Mouse (Mus musculus): Measurements from ENCODE around the gene Tnp2.

Tnp2 gene

GRCm38 (mm10) chr16:10788866-10789265 lies 406 bp upstream of the Tnp2 start:
- no peak for DNase-seq (ENCODE audit: low spot score in 2 of 2)

GRCm38 (mm10) chr16:10787548-10788058 lies 857 bp downstream of the Tnp2 start:
- DNase-seq (ENCODE audit: low spot score in 2 of 2), result no peak

DNA sequence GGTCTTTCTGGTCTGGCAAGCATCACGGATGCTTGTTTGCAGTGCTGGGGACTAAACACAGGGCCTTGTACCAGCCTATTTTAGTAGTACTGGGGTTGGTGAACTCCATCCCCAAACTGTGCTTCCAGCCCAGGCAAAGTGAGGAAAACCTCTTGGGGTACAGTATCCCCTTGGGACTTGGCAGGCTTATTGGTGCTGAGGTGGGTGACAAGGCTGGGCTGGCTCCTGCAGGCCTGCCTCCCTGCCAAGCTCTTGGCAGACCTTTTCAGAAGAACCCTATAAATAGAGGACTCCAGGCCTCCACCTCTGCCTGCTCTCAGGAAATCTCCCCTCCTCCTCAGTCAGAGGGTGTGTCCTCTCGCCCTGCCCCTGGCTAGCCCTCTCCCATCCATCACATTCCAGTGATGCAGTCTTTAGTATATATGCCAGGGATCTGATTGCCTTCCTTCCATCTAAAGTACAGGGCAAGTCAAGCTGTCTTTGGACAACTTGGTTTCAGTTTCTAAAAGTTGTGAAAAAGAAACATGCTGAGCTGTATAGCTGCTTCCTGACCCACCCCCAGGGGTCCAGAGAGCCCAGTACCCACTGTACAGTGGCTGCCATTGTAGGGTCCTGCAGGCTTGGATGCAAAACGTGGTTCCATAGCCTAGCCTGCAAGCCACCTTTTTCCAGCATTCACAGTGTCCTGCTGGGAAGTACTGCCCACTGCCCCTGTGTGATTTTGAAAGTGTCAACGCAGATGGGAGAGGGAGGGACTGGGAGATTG lies 1.5 kb downstream of the Tnp2 start:
- no peak for DNase-seq (ENCODE audit: low spot score in 2 of 2)

GRCm38 (mm10) chr16:10786288-10786687 lies 2.2 kb downstream of the Tnp2 start:
- peak; percentile 88 to 94 for DNase-seq (ENCODE audit: low spot score in 2 of 2)

GRCm38 (mm10) chr16:10785371-10786231 lies 2.9 kb downstream of the Tnp2 start, which contains the start of gene Socs1:
Gene Socs1 (minus strand): TSS chr16:10785536.
- DNase-seq (ENCODE audit: low spot score in 2 of 2), result peak; percentile 96

GRCm38 (mm10) chr16:10784793-10785370 lies 3.6 kb downstream of the Tnp2 start:
- peak; percentile 97 to 100 for DNase-seq (ENCODE audit: low spot score in 2 of 2)

GRCm38 (mm10) chr16:10783883-10784792 lies 4.3 kb downstream of the Tnp2 start:
- DNase-seq (ENCODE audit: low spot score in 2 of 2), result peak in 1 of 2 experiments; percentile 61

- DNase-seq (ENCODE audit: low spot score in 2 of 2), result no peak
Observed at GRCm38 (mm10) chr16:10783451-10783850, 5.0 kb downstream of the Tnp2 start.

DNA sequence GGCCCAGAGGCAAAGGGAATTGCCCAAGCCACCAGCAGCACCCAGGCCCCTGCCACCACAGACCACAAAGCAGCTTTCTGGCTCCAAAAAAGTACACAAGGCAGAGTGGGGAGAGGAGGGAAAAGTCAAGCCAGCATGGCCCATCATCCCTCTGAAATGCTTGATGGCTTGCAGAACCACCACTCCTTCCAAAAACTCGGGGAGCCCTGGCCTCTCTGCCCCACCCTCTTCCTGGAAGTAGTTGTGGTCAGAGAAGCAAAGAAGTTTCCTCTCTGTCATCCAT lies 5.4 kb downstream of the Tnp2 start:
- DNase-seq (ENCODE audit: low spot score in 2 of 2), result no peak

DNA sequence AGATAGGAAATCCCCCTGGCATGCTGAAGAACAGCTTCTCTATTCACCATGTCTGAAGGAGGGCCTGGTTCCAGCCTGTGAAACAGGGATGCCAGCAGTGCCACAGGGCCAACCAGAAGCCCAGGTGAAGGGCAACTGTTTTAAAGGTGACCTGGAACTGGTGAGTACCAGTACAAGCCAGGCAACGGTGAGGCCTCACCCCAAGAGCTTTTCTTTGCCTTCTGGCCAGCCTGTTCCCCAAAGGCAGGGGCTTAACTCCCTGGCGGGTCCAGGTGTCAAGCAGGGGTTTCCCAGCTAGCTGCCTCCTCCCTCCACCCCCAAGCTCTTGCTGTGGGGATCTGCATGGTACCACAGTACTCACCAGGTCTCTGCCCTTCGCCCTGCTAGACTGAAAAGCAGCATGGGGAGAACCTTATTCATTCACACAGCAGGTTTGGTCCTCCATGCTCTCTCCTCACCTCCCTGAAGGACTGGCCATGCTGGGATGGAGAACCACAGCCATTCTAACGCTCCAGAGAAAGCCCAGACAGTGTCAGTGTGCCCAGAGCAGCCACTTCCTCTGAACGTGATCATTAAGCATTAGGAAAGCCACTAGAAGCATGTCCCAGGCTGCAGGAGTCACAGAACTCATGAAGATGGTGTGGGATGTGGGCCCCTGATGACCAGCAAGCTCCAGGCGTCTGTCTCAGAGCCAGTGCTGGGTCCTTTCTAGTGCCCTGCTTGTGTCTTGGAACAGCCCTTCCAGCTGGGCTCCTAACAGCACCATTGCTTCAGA lies 5.9 kb downstream of the Tnp2 start:
- no peak for DNase-seq (ENCODE audit: low spot score in 2 of 2)

DNA sequence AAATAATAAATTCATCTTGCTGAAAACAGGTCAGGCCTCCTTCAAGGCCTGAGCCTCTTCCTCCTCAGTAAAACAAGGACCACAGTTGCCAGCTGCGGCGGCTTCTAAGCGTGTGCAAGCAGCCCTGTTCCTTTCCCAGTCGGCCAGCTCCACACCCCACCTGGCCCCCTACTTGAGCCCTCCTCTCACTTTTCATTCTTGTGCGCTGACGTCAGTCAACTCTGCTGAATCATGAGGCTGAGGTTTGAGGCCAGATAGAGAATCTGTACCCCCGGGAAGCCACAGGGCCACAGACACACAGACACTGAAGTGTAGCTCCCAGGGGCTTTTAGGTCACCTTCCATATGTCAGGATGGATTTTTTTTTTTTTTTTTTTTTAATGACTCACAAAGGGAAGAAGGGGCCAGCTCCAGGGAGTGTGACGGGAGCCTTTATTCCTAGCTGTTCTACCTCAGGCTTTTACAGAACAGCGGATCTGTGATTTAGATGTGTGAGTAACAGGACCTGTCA lies 6.5 kb downstream of the Tnp2 start:
- peak; percentile 58 to 68 for DNase-seq (ENCODE audit: low spot score in 2 of 2)

DNA sequence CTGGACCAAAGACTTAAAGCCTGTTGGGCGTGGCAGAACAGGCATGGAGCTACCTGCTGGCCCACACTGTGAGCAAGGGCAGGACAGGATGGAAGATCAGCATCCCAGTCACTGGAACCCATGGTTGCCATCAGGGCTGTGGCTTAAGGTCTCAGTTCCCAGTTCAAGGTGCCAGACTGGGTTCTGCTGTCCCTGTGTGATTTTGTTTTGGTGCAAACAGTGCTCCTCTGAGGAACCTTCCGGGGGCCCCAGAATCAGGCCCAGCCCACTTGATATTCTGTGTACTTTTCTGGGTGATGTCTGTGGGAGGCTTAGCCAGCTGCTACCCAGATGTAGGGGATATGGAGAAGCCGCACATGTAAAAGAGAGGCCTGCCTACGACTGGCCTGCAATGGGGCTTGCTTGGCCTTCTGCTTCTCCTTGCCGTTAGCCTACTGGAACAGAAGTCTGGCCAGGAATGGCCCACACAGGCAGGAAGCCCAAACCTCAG lies 7.8 kb downstream of the Tnp2 start:
- peak in 1 of 2 experiments; percentile 25 for DNase-seq (ENCODE audit: low spot score in 2 of 2)

- no peak for DNase-seq (ENCODE audit: low spot score in 2 of 2)
Observed at GRCm38 (mm10) chr16:10777579-10778160, 10.8 kb downstream of the Tnp2 start.

GRCm38 (mm10) chr16:10776322-10776721 lies 12.1 kb downstream of the Tnp2 start:
- no peak for DNase-seq (ENCODE audit: low spot score in 2 of 2)

DNA sequence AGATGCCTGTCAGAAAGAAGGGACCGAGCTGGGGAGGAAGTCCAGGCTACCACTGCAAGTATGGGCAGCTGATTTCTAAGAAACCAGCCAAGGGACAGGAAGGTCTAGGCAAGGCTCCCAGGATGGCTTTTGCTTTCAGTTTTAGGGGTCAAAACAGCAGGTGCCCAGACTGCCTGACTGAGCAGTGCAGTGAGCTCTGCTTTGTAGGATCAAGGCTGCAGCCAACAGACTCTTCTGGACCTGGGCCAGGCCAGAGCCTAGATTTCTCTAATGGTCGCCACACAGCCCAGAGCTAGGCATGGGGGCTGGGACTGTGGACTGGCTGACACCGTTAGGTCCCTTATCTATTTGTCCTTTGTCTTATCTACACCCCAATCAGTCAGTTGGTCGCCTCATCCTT lies 13.7 kb downstream of the Tnp2 start:
- no peak for DNase-seq (ENCODE audit: low spot score in 2 of 2)

- DNase-seq (ENCODE audit: low spot score in 2 of 2), result no peak
Observed at GRCm38 (mm10) chr16:10773543-10773942, 14.9 kb downstream of the Tnp2 start.

GRCm38 (mm10) chr16:10771769-10772510 lies 16.5 kb downstream of the Tnp2 start:
- DNase-seq (ENCODE audit: low spot score in 2 of 2), result peak; percentile 69 to 74

- DNase-seq (ENCODE audit: low spot score in 2 of 2), result no peak
Observed at GRCm38 (mm10) chr16:10770531-10771325, 17.7 kb downstream of the Tnp2 start.

All from thymus, postnatal 10 days (tissue).